Mouse (Mus musculus) C2C12 (cell line): Measurements from ENCODE around the gene Sfmbt1. TPM values are rescaled to one million over a fixed set of nuclear protein-coding genes. Genes with fewer than 3 reads are reported as not detected.

Experiments
- H3K27me3 ChIP-seq: one replicate; pipeline ENCODE4 v1.6.1; 2011; ENCODE audit not compliant: control insufficient read depth, insufficient read depth, insufficient read length
- H3K36me3 ChIP-seq: one replicate; pipeline ENCODE4 v1.6.1; 2011; ENCODE audit not compliant: control insufficient read depth, insufficient read depth
- H3K4me3 ChIP-seq: one replicate; pipeline ENCODE4 v1.5.1; 2011; ENCODE audit warnings: mild to moderate bottlenecking, control low read depth; ENCODE audit not compliant: poor library complexity, insufficient read depth, severe bottlenecking
- H3K79me2 ChIP-seq: one replicate; pipeline ENCODE4 v1.6.1; 2011; ENCODE audit not compliant: control insufficient read depth, insufficient read depth
- H3K79me3 ChIP-seq: one replicate; pipeline ENCODE4 v1.6.1; 2011; ENCODE audit warnings: low read depth, control low read depth
- H3ac ChIP-seq: one replicate; pipeline ENCODE3; 2011; ENCODE audit warnings: low read depth; ENCODE audit not compliant: control insufficient read depth, insufficient read length
- CEBPB ChIP-seq: IDR thresholded peaks from one replicate; pipeline ENCODE4 v1.6.1; 2011; ENCODE audit warnings: low read depth, mild to moderate bottlenecking, control low read depth, moderate library complexity
- CTCF ChIP-seq: IDR thresholded peaks from one replicate; pipeline ENCODE4 v1.5.1; 2011; ENCODE audit not compliant: control insufficient read depth, insufficient read depth, insufficient read length
- FOSL1 ChIP-seq: IDR thresholded peaks from one replicate; pipeline ENCODE4 v1.8.0; 2011; ENCODE audit warnings: mild to moderate bottlenecking, low read length; ENCODE audit not compliant: poor library complexity, insufficient read depth, severe bottlenecking
- MAX ChIP-seq: IDR thresholded peaks from one replicate; pipeline ENCODE4 v1.6.1; 2011; ENCODE audit warnings: mild to moderate bottlenecking, control low read depth
- MYOD1 ChIP-seq: IDR thresholded peaks from one replicate; pipeline ENCODE4 v1.6.1; 2011; ENCODE audit warnings: low read depth; ENCODE audit not compliant: control insufficient read depth, insufficient read length
- MYOG ChIP-seq: IDR thresholded peaks from one replicate; pipeline ENCODE4 v1.6.1; 2011; ENCODE audit not compliant: control insufficient read depth, insufficient read length; ENCODE audit errors: extremely low read depth
- USF1 ChIP-seq: IDR thresholded peaks from one replicate; pipeline ENCODE4 v1.6.1; 2011; ENCODE audit warnings: low read depth, mild to moderate bottlenecking, control low read depth, moderate library complexity
- long read RNA-seq, 2 experiments: library from polyadenylated mRNA; unstranded; transcript quantifications; one replicate each; pipeline ENCODE4 v2.0.0; 2019 to 2020
- polyA plus RNA-seq: library from polyadenylated mRNA; unstranded; fragments of >200 nt; fragmentation: generic; extraction: Trizol; gene quantifications from one replicate; pipeline ENCODE4 v1.2.1, GENCODE M21; 2012; ENCODE audit warnings: missing spikeins

The Sfmbt1 gene
- polyA plus RNA-seq, result 5.1 TPM
- long read RNA-seq, experiment 1, full-length matches to known transcripts, result 2 of 3 reads
- long read RNA-seq, experiment 1, partial matches to known transcripts, result 1 of 3 reads
- long read RNA-seq, experiment 1, other reads (novel, unspliced or antisense), result 0 of 3 reads
- long read RNA-seq, experiment 2, full-length matches to known transcripts, result 11 of 51 reads
- long read RNA-seq, experiment 2, partial matches to known transcripts, result 29 of 51 reads
- long read RNA-seq, experiment 2, other reads (novel, unspliced or antisense), result 11 of 51 reads

- peaks cover 7% of the 10 kb centered on the region for H3K79me3 ChIP-seq
- peaks cover 30% of the 10 kb centered on the region for H3K79me2 ChIP-seq
- TF ChIP-seq FOSL1, result no peak
- TF ChIP-seq MYOG, result no peak
- TF ChIP-seq CTCF, result no peak
- no peak for TF ChIP-seq MYOD1
- TF ChIP-seq MAX, result no peak
- no peak for TF ChIP-seq CEBPB
- no peak for TF ChIP-seq USF1
- peak within 1 kb of the TSS; percentile 56 for H3K4me3 ChIP-seq
- no peaks in the 10 kb centered on the region for H3K36me3 ChIP-seq
- peak within 1 kb of the TSS; percentile 88 for H3ac ChIP-seq
- no peaks in the 10 kb centered on the region for H3K27me3 ChIP-seq
These were observed at the start of gene Sfmbt1 for GRCm38 (mm10) chr14:30714799-30715617. Sfmbt1 (plus strand) TSS chr14:30714849.

GRCm38 (mm10) chr14:30666061-30666460 is 48.6 kb upstream of the Sfmbt1 start:
- no peak overlapping the region for H3ac ChIP-seq
- no peaks in the 10 kb centered on the region for H3K79me3 ChIP-seq
- H3K36me3 ChIP-seq, result peaks cover 46% of the 10 kb centered on the region
- H3K79me2 ChIP-seq, result no peaks in the 10 kb centered on the region
- H3K4me3 ChIP-seq, result no peak overlapping the region
- no peak for TF ChIP-seq MYOG
- TF ChIP-seq USF1, result no peak
- TF ChIP-seq FOSL1, result no peak
- TF ChIP-seq MYOD1, result no peak
- TF ChIP-seq CEBPB, result no peak
- TF ChIP-seq CTCF, result no peak
- TF ChIP-seq MAX, result no peak
- no peaks in the 10 kb centered on the region for H3K27me3 ChIP-seq

GRCm38 (mm10) chr14:30666604-30667003 is 48.0 kb upstream of the Sfmbt1 start:
- no peaks in the 10 kb centered on the region for H3K79me3 ChIP-seq
- TF ChIP-seq CEBPB (no peak), MYOD1 (no peak), CTCF (no peak), FOSL1 (no peak), MAX (no peak), USF1 (no peak), MYOG (no peak)
- H3K79me2 ChIP-seq, result no peaks in the 10 kb centered on the region
- H3K4me3 ChIP-seq, result no peak overlapping the region
- no peaks in the 10 kb centered on the region for H3K27me3 ChIP-seq
- peaks cover 41% of the 10 kb centered on the region for H3K36me3 ChIP-seq
- no peak overlapping the region for H3ac ChIP-seq

DNA sequence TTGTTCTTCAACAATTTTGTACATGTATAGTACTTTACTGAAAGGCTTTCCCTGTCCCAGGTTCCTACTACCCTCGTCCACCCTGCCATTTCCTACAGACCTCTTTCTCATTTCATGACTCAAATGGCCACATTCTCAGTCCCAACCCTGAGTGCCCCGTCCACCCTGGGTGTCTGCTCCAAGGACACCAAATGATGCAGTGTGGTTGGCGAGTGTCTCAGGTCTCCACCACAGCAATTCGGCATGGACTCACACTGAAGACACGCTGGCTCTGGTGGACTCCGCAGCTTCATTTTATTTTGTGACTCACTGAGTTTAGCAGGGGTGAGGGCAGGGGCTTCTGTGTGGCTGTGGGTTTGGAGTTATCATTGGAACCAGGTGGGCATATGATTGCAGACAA is 44.5 kb upstream of the Sfmbt1 start:
- no peak overlapping the region for H3K4me3 ChIP-seq
- H3K79me2 ChIP-seq, result no peaks in the 10 kb centered on the region
- H3K79me3 ChIP-seq, result no peaks in the 10 kb centered on the region
- no peaks in the 10 kb centered on the region for H3K27me3 ChIP-seq
- no peak overlapping the region for H3ac ChIP-seq
- peaks cover 31% of the 10 kb centered on the region for H3K36me3 ChIP-seq
- TF ChIP-seq MYOG (no peak), FOSL1 (no peak), CTCF (no peak), USF1 (no peak), CEBPB (no peak), MAX (no peak), MYOD1 (no peak)

GRCm38 (mm10) chr14:30671095-30671985 is 43.3 kb upstream of the Sfmbt1 start:
- no peak for TF ChIP-seq FOSL1
- TF ChIP-seq MAX, result no peak
- TF ChIP-seq MYOG, result no peak
- TF ChIP-seq CTCF, result no peak
- no peak for TF ChIP-seq MYOD1
- no peak for TF ChIP-seq USF1
- no peak for TF ChIP-seq CEBPB
- peaks cover 29% of the 10 kb centered on the region for H3K36me3 ChIP-seq
- H3ac ChIP-seq, result peak overlapping the region; percentile 20
- no peaks in the 10 kb centered on the region for H3K79me3 ChIP-seq
- no peaks in the 10 kb centered on the region for H3K27me3 ChIP-seq
- H3K4me3 ChIP-seq, result no peak overlapping the region
- no peaks in the 10 kb centered on the region for H3K79me2 ChIP-seq
